Mouse (Mus musculus) neural tube, embryonic 13.5 days (tissue): Measurements from ENCODE around the gene Clrn3. TPM values are rescaled to one million over a fixed set of nuclear protein-coding genes. Genes with fewer than 3 reads are reported as not detected.

Source experiments
- ATAC-seq: fragments of 200-750 bp; cut with Nextera tagmentation; 2 replicates; pipeline ENCODE4 v1.8.0; 2017; ENCODE audit warnings: low read depth, mild to moderate bottlenecking, moderate TSS enrichment, moderate library complexity
- H3K27ac ChIP-seq: fragments of 300-500 bp; sonication (generic); replicated peaks from 2 replicates; pipeline ENCODE4 v1.5.1; 2015; ENCODE audit warnings: moderate library complexity, mild to moderate bottlenecking, inconsistent platforms
- H3K27me3 ChIP-seq: fragments of 300-500 bp; sonication (generic); 2 replicates; pipeline ENCODE4 v1.6.1; 2015; ENCODE audit warnings: mild to moderate bottlenecking, inconsistent platforms
- H3K36me3 ChIP-seq: fragments of 300-500 bp; sonication (generic); 2 replicates; pipeline ENCODE4 v1.6.1; 2015; ENCODE audit warnings: mild to moderate bottlenecking, inconsistent platforms
- H3K4me1 ChIP-seq: fragments of 300-500 bp; sonication (generic); replicated peaks from 2 replicates; pipeline ENCODE4 v1.6.1; 2015; ENCODE audit warnings: inconsistent platforms
- H3K4me2 ChIP-seq: fragments of 300-500 bp; sonication (generic); 2 replicates; pipeline ENCODE4 v1.6.1; 2015; ENCODE audit warnings: inconsistent platforms, mild to moderate bottlenecking, moderate library complexity
- H3K4me3 ChIP-seq: fragments of 300-500 bp; sonication (generic); 2 replicates; pipeline ENCODE4 v1.5.1; 2015; ENCODE audit warnings: mild to moderate bottlenecking, inconsistent platforms
- H3K9ac ChIP-seq: fragments of 300-500 bp; sonication (generic); 2 replicates; pipeline ENCODE4 v1.6.1; 2015; ENCODE audit warnings: moderate library complexity, mild to moderate bottlenecking, inconsistent platforms
- H3K9me3 ChIP-seq: fragments of 300-500 bp; sonication (generic); 2 replicates; pipeline ENCODE4 v1.6.1; 2016; ENCODE audit warnings: inconsistent platforms
- WGBS: fragments of 180-500 bp; shearing (Covaris S2); methylation state at CpG from one replicate; pipeline ENCODE4 v1.1.7; 2015; 5-methylcytosine and 5-hydroxymethylcytosine counted together
- polyA plus RNA-seq: library from polyadenylated mRNA; unstranded; fragments of >200 nt; fragmentation: Nextera tagmentation; extraction: Ambion mirVana; gene quantifications from 2 replicates; pipeline ENCODE4 v1.2.1, GENCODE M21; 2015

Gene Clrn3
- polyA plus RNA-seq, 1 experiment from 2014 or later, result not detected

DNA sequence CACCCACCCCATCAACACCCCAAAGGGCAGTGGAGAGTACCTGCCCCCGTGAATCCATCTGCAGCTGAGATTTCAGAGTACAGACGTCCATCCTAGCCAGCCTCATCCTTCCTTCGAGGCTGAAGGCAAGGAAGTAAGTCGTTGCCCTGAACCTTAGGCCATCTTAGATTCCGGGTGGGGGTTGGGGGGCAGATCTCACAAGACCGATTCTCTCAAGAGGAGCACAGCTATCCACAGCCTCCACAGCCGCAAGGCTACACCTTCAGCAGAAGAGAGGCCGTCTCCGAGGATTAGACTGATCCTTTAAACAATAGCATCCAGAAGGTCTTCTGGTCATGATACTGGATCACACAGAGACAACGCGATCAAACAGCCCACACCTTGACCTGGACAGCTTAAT, 44.1 kb downstream of the Clrn3 start:
- no peak overlapping the region for H3K9ac ChIP-seq
- H3K4me2 ChIP-seq, result no peak overlapping the region
- ATAC-seq, result no peak
- WGBS, result 41% methylated on average over 11 of the region's 11 CpGs
- no peaks in the 10 kb centered on the region for H3K36me3 ChIP-seq
- no peak overlapping the region for H3K27ac ChIP-seq
- no peak overlapping the region for H3K4me3 ChIP-seq
- no peaks in the 10 kb centered on the region for H3K9me3 ChIP-seq
- peaks cover 33% of the 10 kb centered on the region for H3K4me1 ChIP-seq
- peaks cover 37% of the 10 kb centered on the region for H3K27me3 ChIP-seq

DNA sequence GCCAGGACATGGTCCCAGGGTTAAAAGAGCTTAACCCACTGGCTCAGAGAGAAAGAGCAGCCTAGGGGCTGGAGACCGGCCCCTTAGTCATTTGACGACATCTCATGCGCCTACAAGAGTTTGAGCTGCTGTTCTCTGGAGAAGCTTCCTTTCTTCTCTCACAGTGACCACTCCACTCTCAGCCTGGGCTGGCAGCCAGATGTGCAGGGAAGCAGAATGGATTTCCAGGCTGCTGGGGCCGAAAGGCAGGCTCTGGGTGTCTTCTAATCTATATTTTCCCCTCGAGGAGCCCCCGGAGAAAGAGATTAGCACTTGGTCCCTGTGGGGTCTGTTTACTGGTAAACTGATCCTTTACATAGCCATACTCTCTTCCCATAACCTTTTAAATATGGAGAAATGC, 44.7 kb downstream of the Clrn3 start:
- no peak overlapping the region for H3K4me2 ChIP-seq
- H3K9me3 ChIP-seq, result no peaks in the 10 kb centered on the region
- ATAC-seq, result no peak
- H3K27ac ChIP-seq, result no peak overlapping the region
- H3K27me3 ChIP-seq, result peaks cover 37% of the 10 kb centered on the region
- H3K4me3 ChIP-seq, result no peak overlapping the region
- no peak overlapping the region for H3K9ac ChIP-seq
- 52% methylated on average over 6 of the region's 6 CpGs for WGBS
- peaks cover 36% of the 10 kb centered on the region for H3K4me1 ChIP-seq
- H3K36me3 ChIP-seq, result no peaks in the 10 kb centered on the region

DNA sequence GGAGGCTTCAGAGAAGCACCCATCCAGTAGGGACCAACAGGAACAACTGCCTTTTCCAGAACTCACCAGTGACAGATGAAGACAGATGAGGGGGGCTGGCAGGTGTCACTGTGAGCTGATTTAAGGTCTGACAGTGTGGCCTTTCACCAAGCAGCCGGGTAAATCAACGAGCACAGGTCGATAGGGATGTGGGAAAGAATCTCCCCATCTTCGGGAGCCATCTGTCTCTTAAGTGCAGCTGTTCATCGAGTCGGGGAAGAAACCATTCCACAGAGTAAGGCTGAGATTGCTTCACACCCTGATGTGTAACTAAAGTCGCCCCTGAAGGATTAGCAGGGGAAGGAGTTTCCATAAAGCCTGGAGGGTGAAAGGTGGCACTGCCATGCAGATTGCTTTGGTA, 47.3 kb downstream of the Clrn3 start:
- Histone ChIP-seq H3K9ac (no peak overlapping the region), H3K27ac (no peak overlapping the region), H3K27me3 (peaks cover 33% of the 10 kb centered on the region), H3K4me2 (no peak overlapping the region), H3K36me3 (no peaks in the 10 kb centered on the region), H3K9me3 (no peaks in the 10 kb centered on the region), H3K4me1 (peaks cover 27% of the 10 kb centered on the region), H3K4me3 (no peak overlapping the region)
- ATAC-seq, result no peak
- WGBS, result 34% methylated on average over 7 of the region's 7 CpGs

DNA sequence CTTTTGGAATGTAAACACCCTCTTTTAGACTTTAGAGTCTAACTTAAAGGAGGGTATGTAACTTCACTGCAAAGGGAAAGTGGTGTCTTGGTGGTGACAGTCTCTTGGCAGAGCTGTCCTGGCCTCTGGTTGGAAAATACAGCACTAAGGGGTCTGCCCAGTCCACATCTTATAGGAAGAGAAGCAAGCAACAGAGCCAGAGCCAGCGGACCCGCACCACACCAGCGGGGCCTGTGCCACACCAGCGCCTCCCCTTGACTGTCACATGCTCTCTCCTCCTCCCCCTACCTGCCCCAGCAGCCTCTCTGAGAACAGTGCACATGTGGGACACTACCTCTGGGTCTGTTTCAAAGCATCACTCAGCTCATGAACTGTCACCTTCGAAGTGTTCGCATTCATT, 48.5 kb downstream of the Clrn3 start:
- Histone ChIP-seq H3K9ac (no peak overlapping the region), H3K36me3 (no peaks in the 10 kb centered on the region), H3K4me3 (no peak overlapping the region), H3K27me3 (peaks cover 29% of the 10 kb centered on the region), H3K4me2 (no peak overlapping the region), H3K27ac (no peak overlapping the region), H3K4me1 (peaks cover 14% of the 10 kb centered on the region), H3K9me3 (no peaks in the 10 kb centered on the region)
- WGBS, result 65% methylated on average over 5 of the region's 6 CpGs
- ATAC-seq, result peak; percentile 38; the same call in 1 of the 2 replicates

DNA sequence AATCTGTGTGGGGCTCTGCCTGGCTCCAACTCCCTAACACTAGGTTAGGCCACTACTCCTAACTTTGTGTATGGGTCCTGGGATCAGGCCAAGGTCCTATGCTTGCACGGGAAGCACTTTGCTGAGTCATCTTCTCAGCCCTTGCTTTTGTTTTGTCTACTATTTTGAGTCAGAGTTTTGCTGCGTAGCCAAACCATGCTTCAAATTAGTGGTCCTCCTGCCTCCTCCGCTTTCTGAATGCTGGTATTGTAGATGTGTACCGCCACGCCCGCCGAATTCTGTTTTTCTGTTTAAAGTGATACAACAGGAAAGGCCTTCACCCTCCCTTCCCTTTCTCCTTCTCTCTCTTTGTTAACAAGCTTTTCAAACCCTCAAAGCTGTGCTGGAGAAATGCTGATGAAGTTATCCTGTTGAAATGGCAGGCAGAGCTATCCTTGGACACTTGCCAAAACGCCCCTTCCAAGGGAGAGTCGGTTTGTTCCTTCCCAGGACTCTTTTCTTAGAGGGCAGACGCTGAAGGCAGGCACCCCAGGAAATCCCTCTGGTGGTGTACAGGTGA, 49.1 kb downstream of the Clrn3 start:
- no peak overlapping the region for H3K27ac ChIP-seq
- H3K4me2 ChIP-seq, result no peak overlapping the region
- 26% methylated on average over 10 of the region's 10 CpGs for WGBS

DNA sequence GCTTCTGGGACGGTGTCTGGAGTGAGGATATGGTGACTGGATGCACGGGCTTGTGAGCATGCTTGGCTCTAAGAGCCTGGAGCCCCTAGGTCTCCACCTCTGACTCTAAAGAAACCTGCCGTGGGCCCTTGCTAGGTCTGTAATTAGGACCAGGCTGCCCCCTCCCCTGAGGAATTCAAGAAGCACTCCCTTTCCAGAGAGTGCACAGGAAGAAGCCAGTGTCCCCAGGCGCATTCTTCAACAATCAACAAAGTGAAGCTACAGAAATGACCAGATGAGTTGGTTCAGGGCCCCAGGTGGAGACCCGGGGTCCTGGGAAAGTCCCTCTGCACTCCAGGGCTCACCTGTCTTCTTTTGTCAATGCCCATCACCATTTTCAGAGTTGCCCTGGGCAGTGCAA, 51.2 kb downstream of the Clrn3 start:
- no peak for ATAC-seq
- peaks cover 10% of the 10 kb centered on the region for H3K27me3 ChIP-seq
- H3K4me2 ChIP-seq, result no peak overlapping the region
- H3K9ac ChIP-seq, result no peak overlapping the region
- H3K27ac ChIP-seq, result no peak overlapping the region
- 65% methylated on average over 5 of the region's 5 CpGs for WGBS
- H3K4me3 ChIP-seq, result no peak overlapping the region
- peaks cover 12% of the 10 kb centered on the region for H3K4me1 ChIP-seq
- no peaks in the 10 kb centered on the region for H3K9me3 ChIP-seq
- no peaks in the 10 kb centered on the region for H3K36me3 ChIP-seq

More for the DNA sequence above, 49.1 kb downstream of the Clrn3 start:
- Histone ChIP-seq H3K4me3 (no peak overlapping the region), H3K9ac (no peak overlapping the region), H3K4me1 (peaks cover 12% of the 10 kb centered on the region), H3K9me3 (no peaks in the 10 kb centered on the region), H3K36me3 (no peaks in the 10 kb centered on the region), H3K27me3 (peaks cover 24% of the 10 kb centered on the region)
- 0 out of 2 replicates have a peak, but pooled peaks have one; percentile 47 for ATAC-seq

DNA sequence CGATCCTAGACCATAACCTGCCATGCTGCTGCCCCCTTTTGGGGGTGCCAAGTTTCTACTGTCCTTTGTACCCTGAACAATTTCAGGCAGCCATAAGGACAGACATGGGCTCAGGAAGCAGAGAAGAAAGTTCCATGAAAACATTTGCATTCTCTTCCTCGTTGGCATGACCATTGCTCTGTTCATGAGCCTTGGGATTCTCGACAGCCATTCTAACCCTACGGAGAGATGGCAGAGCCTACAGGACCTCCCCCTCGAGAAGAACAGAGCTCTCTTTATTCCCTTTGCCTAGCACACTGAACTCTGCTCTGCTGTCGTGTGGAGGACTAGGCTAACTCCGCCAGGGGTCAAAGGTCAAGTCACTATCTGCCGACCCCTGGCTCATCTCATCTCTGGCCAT, 52.5 kb downstream of the Clrn3 start:
- 61% methylated on average over 8 of the region's 8 CpGs for WGBS
- H3K4me3 ChIP-seq, result no peak overlapping the region
- peaks cover 12% of the 10 kb centered on the region for H3K4me1 ChIP-seq
- H3K9ac ChIP-seq, result no peak overlapping the region
- H3K9me3 ChIP-seq, result no peaks in the 10 kb centered on the region
- ATAC-seq, result no peak
- no peak overlapping the region for H3K4me2 ChIP-seq
- no peaks in the 10 kb centered on the region for H3K36me3 ChIP-seq
- H3K27me3 ChIP-seq, result 0 out of 2 replicates have a peak, but pooled peaks cover under 1% of the 10 kb centered on the region
- H3K27ac ChIP-seq, result no peak overlapping the region

- H3K4me2 ChIP-seq, result no peak overlapping the region
- no peaks in the 10 kb centered on the region for H3K27me3 ChIP-seq
- 91% methylated on average over 5 of the region's 5 CpGs for WGBS
- no peaks in the 10 kb centered on the region for H3K36me3 ChIP-seq
- peaks cover 12% of the 10 kb centered on the region for H3K4me1 ChIP-seq
- no peak overlapping the region for H3K9ac ChIP-seq
- no peak overlapping the region for H3K27ac ChIP-seq
- no peaks in the 10 kb centered on the region for H3K9me3 ChIP-seq
- H3K4me3 ChIP-seq, result no peak overlapping the region
- no peak for ATAC-seq
Measured at GRCm38 (mm10) chr7:135470319-135470718, 58.1 kb downstream of the Clrn3 start.

GRCm38 (mm10) chr7:135468631-135469030, 59.8 kb downstream of the Clrn3 start:
- WGBS, result 69% methylated on average over 7 of the region's 7 CpGs

DNA sequence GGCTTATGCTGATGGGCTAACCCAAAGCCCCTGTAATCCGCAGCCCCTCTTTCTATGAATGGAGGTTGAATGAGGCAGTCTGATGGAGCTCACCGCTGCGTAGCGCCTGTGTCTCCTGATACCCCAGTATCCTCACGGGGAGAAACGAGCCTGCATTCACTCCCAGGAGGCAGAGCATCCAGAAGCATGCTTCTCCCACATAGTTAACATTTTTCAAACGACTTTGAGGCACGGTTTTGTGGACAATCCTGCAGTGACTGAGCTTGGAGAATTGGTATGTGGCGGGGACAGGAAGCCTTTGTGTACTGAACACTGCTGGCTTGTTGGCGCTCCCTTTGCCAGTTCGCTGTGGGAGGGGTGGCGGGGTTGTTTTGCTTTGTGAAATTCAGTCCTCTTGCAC, 63.2 kb downstream of the Clrn3 start:
- no peaks in the 10 kb centered on the region for H3K36me3 ChIP-seq
- H3K27ac ChIP-seq, result peak overlapping the region; percentile 76
- peak overlapping the region; percentile 51 for H3K4me2 ChIP-seq
- WGBS, result 11% methylated on average over 12 of the region's 12 CpGs
- peak overlapping the region; percentile 20 for H3K4me3 ChIP-seq
- H3K4me1 ChIP-seq, result peaks cover 20% of the 10 kb centered on the region
- no peaks in the 10 kb centered on the region for H3K9me3 ChIP-seq
- H3K9ac ChIP-seq, result peak overlapping the region; percentile 57
- H3K27me3 ChIP-seq, result no peaks in the 10 kb centered on the region
- ATAC-seq, result peak; percentile 81

More at GRCm38 (mm10) chr7:135468631-135469030, 59.8 kb downstream of the Clrn3 start:
- ATAC-seq, result no peak
- H3K36me3 ChIP-seq, result no peaks in the 10 kb centered on the region
- H3K4me2 ChIP-seq, result no peak overlapping the region
- H3K9ac ChIP-seq, result no peak overlapping the region
- peaks cover 20% of the 10 kb centered on the region for H3K4me1 ChIP-seq
- no peaks in the 10 kb centered on the region for H3K27me3 ChIP-seq
- no peaks in the 10 kb centered on the region for H3K9me3 ChIP-seq
- H3K4me3 ChIP-seq, result no peak overlapping the region
- H3K27ac ChIP-seq, result no peak overlapping the region

DNA sequence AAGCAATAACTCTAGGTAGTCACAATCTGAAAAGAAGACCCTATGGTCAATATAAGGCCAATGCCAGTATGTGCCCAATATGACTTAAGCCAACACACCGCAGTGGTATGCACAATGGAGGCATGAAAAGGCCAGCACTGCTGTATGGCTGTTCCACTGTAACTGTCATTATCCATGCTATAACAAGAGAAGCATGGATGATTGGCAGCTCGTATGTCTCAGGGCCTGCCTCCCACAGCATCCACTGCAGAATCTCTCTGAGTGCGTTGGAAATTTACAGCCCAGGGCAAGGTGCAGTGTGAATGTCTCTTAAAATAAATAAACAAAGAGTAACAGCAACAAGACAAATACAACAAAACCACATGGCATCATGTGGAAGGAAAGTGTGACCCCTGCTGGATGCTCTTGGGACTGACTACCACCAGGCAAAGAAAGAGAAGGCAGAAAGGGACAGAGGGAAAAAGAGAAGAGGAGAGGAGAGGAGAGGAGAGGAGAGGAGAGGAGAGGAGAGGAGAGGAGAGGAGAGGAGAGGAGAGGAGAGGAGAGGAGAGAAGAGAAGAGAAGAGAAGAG, 63.7 kb downstream of the Clrn3 start:
- ATAC-seq, result peak; percentile 77
- H3K9ac ChIP-seq, result no peak overlapping the region
- peak overlapping the region; percentile 76 for H3K27ac ChIP-seq
- no peaks in the 10 kb centered on the region for H3K36me3 ChIP-seq
- no peak overlapping the region for H3K4me3 ChIP-seq
- 43% methylated on average over 3 of the region's 3 CpGs for WGBS
- no peaks in the 10 kb centered on the region for H3K9me3 ChIP-seq
- no peak overlapping the region for H3K4me2 ChIP-seq
- H3K27me3 ChIP-seq, result no peaks in the 10 kb centered on the region
- H3K4me1 ChIP-seq, result peaks cover 20% of the 10 kb centered on the region
